ENCODE assay signal across 22 mouse cellular contexts in genomic region chr7:123572376-123572990, GRCm38 (mm10).
A peak's percentile ranks its signal among the peaks of the same experiment; 100 is the strongest.
DNase-seq lines count a peak whose midpoint lies in the region; ATAC-seq and TF ChIP-seq lines count a peak whose summit lies in the region.
"Had no signal": no experiment of that assay in that cellular context is flagged by ENCODE, and none has a peak within 500 bp of the region (broad histone marks: within the 10 kb centered on the region; RNA-seq: fewer than 3 reads in every experiment).

No protein-coding gene starts in this region.

- H3K27me3 ChIP-seq in hindbrain, embryonic 11.5 days (ENCODE audit: control insufficient read depth, insufficient read depth, low read length) = no peaks in the 10 kb centered on the region
- no peaks in the 10 kb centered on the region for H3K27me3 ChIP-seq in hindbrain, postnatal 0 days (ENCODE audit: insufficient read depth, low read length)
- no peaks in the 10 kb centered on the region for H3K27me3 ChIP-seq in embryonic facial prominence, embryonic 14.5 days (replicated peaks; ENCODE audit: control insufficient read depth, insufficient read depth, low read length)
- H3K27me3 ChIP-seq: kidney, embryonic 15.5 days; midbrain, embryonic 12.5 days; stomach, embryonic 15.5 days had no signal

- no peak overlapping the region for H3K9ac ChIP-seq in hindbrain, embryonic 11.5 days (ENCODE audit: low read depth, low read length)
- H3K9ac ChIP-seq in hindbrain, postnatal 0 days (replicated peaks; ENCODE audit: low read length) = no peak overlapping the region
- no peak overlapping the region for H3K9ac ChIP-seq in embryonic facial prominence, embryonic 14.5 days (ENCODE audit: low read depth, low read length)
- H3K9ac ChIP-seq: hindbrain, embryonic 14.5 days; kidney, embryonic 15.5 days; midbrain, embryonic 12.5 days; stomach, embryonic 15.5 days had no signal

- no peak overlapping the region for H3K4me2 ChIP-seq in hindbrain, embryonic 11.5 days (replicated peaks; ENCODE audit: low read depth, low read length)
- H3K4me2 ChIP-seq in hindbrain, postnatal 0 days (ENCODE audit: low read depth, low read length) = no peak overlapping the region
- H3K4me2 ChIP-seq in embryonic facial prominence, embryonic 14.5 days (ENCODE audit: low read depth, low read length) = no peak overlapping the region
- H3K4me2 ChIP-seq: heart, embryonic 11.5 days; hindbrain, embryonic 14.5 days; kidney, embryonic 15.5 days; liver, embryonic 11.5 days; midbrain, embryonic 12.5 days; stomach, embryonic 15.5 days had no signal

- 33% methylated on average over 4 of the region's 4 CpGs for WGBS in hindbrain, embryonic 11.5 days
- WGBS in hindbrain, postnatal 0 days = 47% methylated on average over 4 of the region's 4 CpGs
- 12% methylated on average over 4 of the region's 4 CpGs for WGBS in embryonic facial prominence, embryonic 14.5 days

- no peaks in the 10 kb centered on the region for H3K9me3 ChIP-seq in hindbrain, embryonic 11.5 days (ENCODE audit: control insufficient read depth, low read length)
- H3K9me3 ChIP-seq in hindbrain, postnatal 0 days (ENCODE audit: low read length) = no peaks in the 10 kb centered on the region
- H3K9me3 ChIP-seq in embryonic facial prominence, embryonic 14.5 days (ENCODE audit: control insufficient read depth, low read length) = no peaks in the 10 kb centered on the region
- H3K9me3 ChIP-seq: kidney, embryonic 15.5 days; midbrain, embryonic 12.5 days; stomach, embryonic 15.5 days had no signal

- TF ChIP-seq CTCF in hindbrain, postnatal 0 days (IDR thresholded peaks at IDR 0.05; ENCODE audit: low read depth) = no peak

- H3K36me3 ChIP-seq in hindbrain, embryonic 11.5 days (ENCODE audit: control insufficient read depth, insufficient read depth, low read length) = no peaks in the 10 kb centered on the region
- no peaks in the 10 kb centered on the region for H3K36me3 ChIP-seq in hindbrain, postnatal 0 days (ENCODE audit: insufficient read depth, low read length)
- H3K36me3 ChIP-seq in embryonic facial prominence, embryonic 14.5 days (ENCODE audit: control insufficient read depth, insufficient read depth, low read length) = no peaks in the 10 kb centered on the region
- H3K36me3 ChIP-seq: kidney, embryonic 15.5 days; midbrain, embryonic 12.5 days; stomach, embryonic 15.5 days had no signal

- H3K4me1 ChIP-seq in hindbrain, embryonic 11.5 days (replicated peaks; ENCODE audit: control insufficient read depth, insufficient read depth, low read length) = no peaks in the 10 kb centered on the region
- H3K4me1 ChIP-seq in hindbrain, postnatal 0 days (ENCODE audit: insufficient read depth, low read length) = peaks cover 6% of the 10 kb centered on the region; the same call in 1 of the 2 replicates
- H3K4me1 ChIP-seq in embryonic facial prominence, embryonic 14.5 days (ENCODE audit: control insufficient read depth, insufficient read depth, low read length) = no peaks in the 10 kb centered on the region
- H3K4me1 ChIP-seq: kidney, embryonic 15.5 days; stomach, embryonic 15.5 days had no signal

- peak; percentile 37 for DNase-seq in hindbrain, embryonic 11.5 days (ENCODE audit: low spot score)
- DNase-seq in hindbrain, postnatal 0 days (ENCODE audit: low spot score) = no peak
- peak; percentile 73 for DNase-seq in embryo, embryonic 11 days
- DNase-seq in embryonic facial prominence, embryonic 14.5 days (ENCODE audit: low spot score) = peak; percentile 59
- peak; percentile 62 for DNase-seq in mesoderm, embryonic 11.5 days (ENCODE audit: low read depth, low spot score)
- no peak for DNase-seq in c-Kit-positive CD71-positive TER-119-positive erythroid progenitor cells, embryonic 14.5 days (ENCODE audit: low spot score)
- DNase-seq in testis, postnatal 14 days (ENCODE audit: low spot score) = no peak
- DNase-seq: adrenal gland, postnatal 36 days; cerebellum, adult 8-10 months; heart, postnatal 10 days; lung, adult 18-20 months; lung, postnatal 36 days; right cerebral cortex, postnatal 25 days had no signal

- H3K4me3 ChIP-seq in hindbrain, embryonic 11.5 days (ENCODE audit: low read depth, low read length) = no peak overlapping the region
- H3K4me3 ChIP-seq in hindbrain, postnatal 0 days (ENCODE audit: low read length) = no peak overlapping the region
- H3K4me3 ChIP-seq in embryonic facial prominence, embryonic 14.5 days (ENCODE audit: low read depth, low read length) = no peak overlapping the region
- H3K4me3 ChIP-seq: kidney, embryonic 15.5 days; midbrain, embryonic 12.5 days; myocyte; stomach, embryonic 15.5 days had no signal

- ATAC-seq in hindbrain, embryonic 11.5 days (ENCODE audit: low FRiP score) = no peak
- ATAC-seq in hindbrain, postnatal 0 days = no peak
- ATAC-seq in embryonic facial prominence, embryonic 14.5 days (ENCODE audit: low read depth) = no peak
- ATAC-seq: forebrain, embryonic 16.5 days; intestine, postnatal 0 days had no signal

- no peak overlapping the region for H3K27ac ChIP-seq in hindbrain, embryonic 11.5 days (ENCODE audit: low read depth, low read length)
- H3K27ac ChIP-seq in hindbrain, postnatal 0 days = no peak overlapping the region
- H3K27ac ChIP-seq in embryonic facial prominence, embryonic 14.5 days (replicated peaks; ENCODE audit: low read depth, low read length) = no peak overlapping the region
- H3K27ac ChIP-seq: hindbrain, embryonic 14.5 days; kidney, embryonic 15.5 days; midbrain, embryonic 12.5 days; stomach, embryonic 15.5 days had no signal

Comparison
In these comparisons a context has a peak if more than half of its experiments do, and no peak if none do; other contexts are left out.
1. DNase-seq: peak in hindbrain, embryonic 11.5 days (single experiment), embryo, embryonic 11 days (single experiment), embryonic facial prominence, embryonic 14.5 days (single experiment) and mesoderm, embryonic 11.5 days (single experiment); none in hindbrain, postnatal 0 days (single experiment), c-Kit-positive CD71-positive TER-119-positive erythroid progenitor cells, embryonic 14.5 days (single experiment) and testis, postnatal 14 days (single experiment).